Mouse (Mus musculus) intestine, embryonic 16.5 days (tissue): ENCODE results near the gene Tbcd. TPM values are rescaled to one million over a fixed set of nuclear protein-coding genes. Genes with fewer than 3 reads are reported as not detected.

ENCODE experiments used
- ATAC-seq: fragments of 200-750 bp; cut with Nextera tagmentation; 2 replicates; pipeline ENCODE4 v1.8.0; 2017; ENCODE audit warnings: moderate TSS enrichment, moderate library complexity
- H3K27ac ChIP-seq: fragments of 300-500 bp; sonication (generic); 2 replicates; pipeline ENCODE4 v1.5.1; 2014; ENCODE audit warnings: mild to moderate bottlenecking, low read length
- H3K27me3 ChIP-seq: fragments of 300-500 bp; sonication (generic); replicated peaks from 2 replicates; pipeline ENCODE4 v1.6.1; 2014; ENCODE audit warnings: low read length, control low read depth, mixed read lengths; ENCODE audit not compliant: control insufficient read depth, insufficient read depth
- H3K36me3 ChIP-seq: fragments of 300-500 bp; sonication (generic); 2 replicates; pipeline ENCODE4 v1.6.1; 2014; ENCODE audit warnings: low read length, control low read depth; ENCODE audit not compliant: control insufficient read depth, insufficient read depth
- H3K4me1 ChIP-seq: fragments of 300-500 bp; sonication (generic); 2 replicates; pipeline ENCODE4 v1.6.1; 2014; ENCODE audit warnings: low read length, control low read depth, mixed read lengths; ENCODE audit not compliant: control insufficient read depth, insufficient read depth
- H3K4me2 ChIP-seq: fragments of 300-500 bp; sonication (generic); 2 replicates; pipeline ENCODE4 v1.6.1; 2014; ENCODE audit warnings: low read depth, low read length, control low read depth
- H3K4me3 ChIP-seq: fragments of 300-500 bp; sonication (generic); 2 replicates; pipeline ENCODE4 v1.5.1; 2014; ENCODE audit warnings: mild to moderate bottlenecking, low read length
- H3K9ac ChIP-seq: fragments of 300-500 bp; sonication (generic); 2 replicates; pipeline ENCODE4 v1.6.1; 2014; ENCODE audit warnings: low read depth, low read length
- H3K9me3 ChIP-seq: fragments of 300-500 bp; sonication (generic); 2 replicates; pipeline ENCODE4 v1.6.1; 2016; ENCODE audit warnings: low read length, control low read depth; ENCODE audit not compliant: control insufficient read depth
- whole genome bisulfite sequencing: fragments of 180-500 bp; shearing (Covaris S2); extraction: QIAGEN DNeasy Blood & Tissue Kit; methylation state at CpG from one replicate; pipeline ENCODE4 v1.1.7; 2014; 5-methylcytosine and 5-hydroxymethylcytosine counted together
- polyA plus RNA-seq: library from polyadenylated mRNA; unstranded; fragments of >200 nt; fragmentation: Nextera tagmentation; extraction: Ambion mirVana; gene quantifications from 2 replicates; pipeline ENCODE4 v1.2.1, GENCODE M21; 2015

Tbcd gene
- polyA plus RNA-seq, 1 experiment from 2014 or later, result 35.3 TPM

GRCm38 (mm10) chr11:121467408-121467807 is 15.7 kb downstream of the Tbcd start:
- ATAC-seq, result peak; percentile 76; the same call in 1 of the 2 replicates
- H3K27me3 ChIP-seq, result no peaks in the 10 kb centered on the region
- H3K4me3 ChIP-seq, result no peak overlapping the region
- H3K9me3 ChIP-seq, result no peaks in the 10 kb centered on the region
- no peak overlapping the region for H3K9ac ChIP-seq
- H3K27ac ChIP-seq, result no peak overlapping the region
- no peak overlapping the region for H3K4me2 ChIP-seq
- H3K4me1 ChIP-seq, result no peaks in the 10 kb centered on the region
- WGBS, result 68% methylated on average over 6 of the region's 6 CpGs
- H3K36me3 ChIP-seq, result 0 out of 2 replicates have a peak, but pooled peaks cover 2% of the 10 kb centered on the region

DNA sequence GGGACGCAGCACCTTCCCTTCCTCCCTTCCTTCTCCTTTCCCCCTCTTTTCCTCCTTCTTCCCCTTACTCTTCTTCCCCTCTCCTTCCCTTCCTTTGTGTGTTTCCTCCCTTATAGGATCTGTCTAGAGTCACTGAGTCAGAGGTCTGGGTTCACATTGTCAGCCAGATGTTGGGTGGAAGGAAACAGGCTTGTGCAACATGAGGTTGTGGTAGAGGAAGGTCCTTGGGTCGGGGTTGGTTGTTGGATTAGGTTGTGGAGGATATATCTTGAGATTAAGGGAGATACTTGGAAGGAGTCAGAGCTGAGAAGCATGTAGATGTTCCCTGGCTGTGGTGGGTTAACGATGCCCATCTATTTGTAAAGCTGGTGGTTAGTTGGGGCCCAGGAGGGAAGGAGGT is 23.1 kb downstream of the Tbcd start:
- Histone ChIP-seq H3K9me3 (no peaks in the 10 kb centered on the region), H3K4me3 (no peak overlapping the region), H3K36me3 (0 out of 2 replicates have a peak, but pooled peaks cover 3% of the 10 kb centered on the region), H3K27me3 (no peaks in the 10 kb centered on the region), H3K9ac (no peak overlapping the region), H3K27ac (no peak overlapping the region), H3K4me2 (no peak overlapping the region), H3K4me1 (no peaks in the 10 kb centered on the region)
- ATAC-seq, result no peak
- WGBS, result 83% methylated on average over 3 of the region's 3 CpGs

DNA sequence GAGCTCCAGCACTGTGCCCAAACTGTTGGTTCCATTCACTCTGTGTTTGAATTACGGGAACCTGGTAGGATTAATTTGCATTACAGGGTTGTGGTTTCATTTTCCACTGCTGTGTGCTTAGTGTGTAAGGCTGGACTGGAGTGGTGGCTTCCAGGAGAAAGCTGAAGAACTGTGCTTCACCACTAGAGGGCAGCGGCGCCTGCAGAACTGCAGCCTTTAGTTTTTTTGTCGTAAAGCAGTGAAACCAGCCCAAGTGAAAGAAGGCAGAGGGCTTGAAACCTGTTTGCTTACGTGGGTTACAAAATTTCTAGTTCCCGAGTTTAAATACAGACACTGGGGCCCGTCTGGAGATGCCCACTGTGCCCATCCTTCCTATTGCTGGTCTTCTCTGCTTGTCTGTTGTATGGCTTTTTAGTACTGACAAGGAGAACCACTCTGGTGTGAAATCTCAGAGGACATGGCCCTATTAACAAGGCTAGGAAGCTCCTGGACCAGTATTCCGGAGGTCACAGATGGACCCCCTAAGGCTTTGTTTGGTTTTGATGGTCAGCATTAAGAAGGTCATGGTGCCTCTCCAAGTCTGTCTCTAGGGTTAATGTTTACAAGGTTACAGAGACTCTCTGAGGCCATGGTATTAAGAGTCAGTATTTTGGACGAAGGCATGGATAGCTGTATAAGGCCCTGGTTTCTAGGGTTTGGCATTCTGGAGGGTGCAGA is 24.1 kb downstream of the Tbcd start:
- H3K4me1 ChIP-seq, result no peaks in the 10 kb centered on the region
- H3K36me3 ChIP-seq, result 0 out of 2 replicates have a peak, but pooled peaks cover 3% of the 10 kb centered on the region
- no peaks in the 10 kb centered on the region for H3K9me3 ChIP-seq
- H3K27ac ChIP-seq, result no peak overlapping the region
- no peak overlapping the region for H3K9ac ChIP-seq
- H3K4me3 ChIP-seq, result no peak overlapping the region
- H3K4me2 ChIP-seq, result no peak overlapping the region
- peak; percentile 40 for ATAC-seq
- no peaks in the 10 kb centered on the region for H3K27me3 ChIP-seq
- WGBS, result 27% methylated on average over 9 of the region's 9 CpGs

DNA sequence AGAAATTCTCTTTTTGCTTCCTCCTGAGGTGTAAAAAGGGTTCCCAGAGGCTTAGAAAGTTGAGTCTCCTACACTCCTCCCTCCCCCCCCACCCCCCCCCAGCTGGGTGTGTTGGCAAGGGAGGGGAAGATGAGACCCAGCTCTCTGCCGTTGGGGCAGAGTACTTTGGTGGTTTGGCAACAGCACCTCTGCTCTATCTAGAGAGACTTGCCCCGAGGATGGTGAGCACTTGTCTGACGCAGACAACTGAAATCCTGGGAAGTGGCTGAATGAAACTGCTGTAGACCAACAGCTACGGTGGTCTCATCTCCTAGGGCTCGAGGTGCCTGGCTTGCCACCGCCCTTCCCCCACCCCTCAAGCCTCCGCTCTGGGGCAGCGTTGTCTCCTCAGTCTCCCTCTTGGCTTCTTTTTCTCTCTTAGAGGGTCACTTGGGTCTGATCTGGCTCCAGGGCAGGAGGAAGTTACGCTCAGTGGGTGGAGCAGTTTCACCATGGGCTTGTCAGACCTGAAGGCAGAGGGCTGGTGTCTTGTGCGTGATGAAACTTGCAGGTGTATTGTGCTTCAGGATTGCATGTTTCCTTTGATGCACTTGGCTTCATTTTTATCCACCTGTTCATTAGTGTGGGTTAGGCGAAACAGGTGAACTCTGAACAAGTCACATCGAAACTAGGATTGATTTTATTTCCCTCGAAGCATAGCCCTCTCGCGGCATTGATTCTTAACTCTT is 27.9 kb downstream of the Tbcd start:
- no peak overlapping the region for H3K9ac ChIP-seq
- no peak overlapping the region for H3K27ac ChIP-seq
- 0 out of 2 replicates have a peak, but pooled peaks cover 3% of the 10 kb centered on the region for H3K36me3 ChIP-seq
- H3K4me3 ChIP-seq, result no peak overlapping the region
- no peak for ATAC-seq
- H3K27me3 ChIP-seq, result no peaks in the 10 kb centered on the region
- no peak overlapping the region for H3K4me2 ChIP-seq
- H3K4me1 ChIP-seq, result no peaks in the 10 kb centered on the region
- no peaks in the 10 kb centered on the region for H3K9me3 ChIP-seq
- WGBS, result 87% methylated on average over 15 of the region's 15 CpGs

GRCm38 (mm10) chr11:121481129-121481528 is 29.4 kb downstream of the Tbcd start:
- Histone ChIP-seq H3K27me3 (no peaks in the 10 kb centered on the region), H3K4me3 (no peak overlapping the region), H3K9ac (no peak overlapping the region), H3K4me2 (no peak overlapping the region), H3K36me3 (no peaks in the 10 kb centered on the region), H3K27ac (no peak overlapping the region), H3K9me3 (no peaks in the 10 kb centered on the region), H3K4me1 (no peaks in the 10 kb centered on the region)
- WGBS, result 79% methylated on average over 2 of the region's 2 CpGs
- ATAC-seq, result no peak

DNA sequence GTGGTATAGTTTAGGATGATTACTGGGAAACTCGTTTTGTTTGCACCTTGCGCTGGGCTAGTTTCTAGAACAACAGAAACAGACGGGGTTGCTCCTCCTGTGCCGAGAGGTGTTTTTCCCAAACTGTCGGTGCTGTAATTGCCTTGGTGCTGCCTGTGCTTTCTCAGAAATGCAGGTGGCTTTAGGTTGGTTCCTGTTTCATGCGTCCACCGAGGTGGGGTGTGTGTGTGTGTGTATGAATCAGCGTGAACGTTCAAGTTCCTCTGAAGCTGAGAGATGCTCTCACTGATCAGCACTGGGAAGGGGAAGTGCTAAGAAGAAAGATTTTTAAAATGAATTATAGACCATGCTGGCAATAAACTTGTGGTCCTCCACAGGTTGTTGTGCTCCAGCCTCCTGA is 34.1 kb downstream of the Tbcd start:
- no peaks in the 10 kb centered on the region for H3K27me3 ChIP-seq
- H3K27ac ChIP-seq, result no peak overlapping the region
- 87% methylated on average over 9 of the region's 9 CpGs for WGBS
- no peak overlapping the region for H3K4me2 ChIP-seq
- no peaks in the 10 kb centered on the region for H3K36me3 ChIP-seq
- no peaks in the 10 kb centered on the region for H3K4me1 ChIP-seq
- no peak overlapping the region for H3K4me3 ChIP-seq
- H3K9me3 ChIP-seq, result no peaks in the 10 kb centered on the region
- no peak overlapping the region for H3K9ac ChIP-seq
- no peak for ATAC-seq

- no peak overlapping the region for H3K4me3 ChIP-seq
- ATAC-seq, result no peak
- no peak overlapping the region for H3K9ac ChIP-seq
- H3K27ac ChIP-seq, result no peak overlapping the region
- H3K9me3 ChIP-seq, result no peaks in the 10 kb centered on the region
- H3K4me2 ChIP-seq, result no peak overlapping the region
- no peaks in the 10 kb centered on the region for H3K4me1 ChIP-seq
- H3K27me3 ChIP-seq, result no peaks in the 10 kb centered on the region
- no peaks in the 10 kb centered on the region for H3K36me3 ChIP-seq
Observed at GRCm38 (mm10) chr11:121490651-121491050, 38.9 kb downstream of the Tbcd start.

DNA sequence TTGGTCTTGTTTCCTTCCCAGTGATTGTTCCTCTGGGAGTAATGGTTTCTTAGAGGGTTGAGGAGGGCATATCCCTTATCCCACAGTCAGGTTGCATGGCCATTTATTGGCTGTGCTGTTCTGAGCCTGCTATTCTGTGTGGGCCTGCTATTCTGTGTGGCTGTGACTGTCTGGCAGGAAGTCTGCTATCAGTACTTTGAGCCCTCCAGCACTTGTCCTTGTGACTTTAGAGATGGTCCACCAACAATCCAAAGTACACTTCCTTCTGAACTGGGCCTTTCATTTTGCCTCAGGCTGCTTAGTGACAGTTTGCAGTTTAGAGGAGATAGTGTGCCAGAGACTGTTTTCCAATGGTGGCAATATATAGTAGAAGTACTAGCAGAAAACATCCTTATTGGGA is 48.8 kb downstream of the Tbcd start:
- no peaks in the 10 kb centered on the region for H3K27me3 ChIP-seq
- no peak overlapping the region for H3K4me3 ChIP-seq
- no peak overlapping the region for H3K4me2 ChIP-seq
- no peak overlapping the region for H3K9ac ChIP-seq
- no peaks in the 10 kb centered on the region for H3K4me1 ChIP-seq
- 0 out of 2 replicates have a peak, but pooled peaks cover 3% of the 10 kb centered on the region for H3K36me3 ChIP-seq
- H3K9me3 ChIP-seq, result no peaks in the 10 kb centered on the region
- no peak overlapping the region; the same call in 1 of the 2 replicates for H3K27ac ChIP-seq
- ATAC-seq, result peak; percentile 79

- Histone ChIP-seq H3K4me3 (no peak overlapping the region), H3K27ac (no peak overlapping the region), H3K9ac (no peak overlapping the region), H3K36me3 (0 out of 2 replicates have a peak, but pooled peaks cover 3% of the 10 kb centered on the region), H3K4me2 (no peak overlapping the region), H3K4me1 (no peaks in the 10 kb centered on the region), H3K9me3 (no peaks in the 10 kb centered on the region), H3K27me3 (no peaks in the 10 kb centered on the region)
- WGBS, result 81% methylated on average over 4 of the region's 4 CpGs
- no peak for ATAC-seq
Observed at GRCm38 (mm10) chr11:121501525-121501924, 49.8 kb downstream of the Tbcd start.
